Mouse (Mus musculus) ES-E14 (cell line): ENCODE measurements at regions not wholly inside any gene's neighbourhood (a gene's known extent, or its start where the extent isn't known, plus 50 kb on each side); places are given as distances from the start of the nearest gene placed in this dataset.

Experiments
- DNase-seq: peaks from one replicate; pipeline ENCODE4 v3.0.0-alpha.2; 2013; ENCODE audit warnings: low read depth, low spot score
- H3K27ac ChIP-seq: 2 replicates; pipeline ENCODE4 v1.5.1; 2012; ENCODE audit warnings: low read depth, mild to moderate bottlenecking, low read length, moderate library complexity, mixed read lengths; ENCODE audit not compliant: poor library complexity, insufficient read depth, severe bottlenecking
- H3K36me3 ChIP-seq: 2 replicates; pipeline ENCODE4 v1.6.1; 2012; ENCODE audit warnings: mild to moderate bottlenecking, low read length, moderate library complexity, mixed read lengths; ENCODE audit not compliant: control insufficient read depth, poor library complexity, insufficient read depth, severe bottlenecking
- H3K4me1 ChIP-seq, 2 experiments: fragments of 150-350 bp in 1 of 2; sonication (generic) in 1 of 2; 2 replicates each; pipeline ENCODE4 v1.6.1; 2012; ENCODE audit warnings: low read length in 2 of 2, mild to moderate bottlenecking in 1 of 2, mixed read lengths in 1 of 2; ENCODE audit not compliant: control insufficient read depth in 2 of 2, insufficient read depth in 2 of 2, poor library complexity in 1 of 2
- H3K4me3 ChIP-seq, 2 experiments: fragments of 150-350 bp in 1 of 2; sonication (generic) in 1 of 2; 2 replicates each; pipeline ENCODE4 v1.5.1; 2012; ENCODE audit warnings: low read length in 2 of 2, low read depth in 1 of 2, mild to moderate bottlenecking in 1 of 2, mixed read lengths in 1 of 2; ENCODE audit not compliant: insufficient read depth in 1 of 2, poor library complexity in 1 of 2, severe bottlenecking in 1 of 2
- H3K9ac ChIP-seq: 2 replicates; pipeline ENCODE4 v1.6.1; 2012; ENCODE audit warnings: low read depth, mild to moderate bottlenecking, low read length, mixed read lengths; ENCODE audit not compliant: poor library complexity, insufficient read depth, severe bottlenecking
- H3K9me3 ChIP-seq: fragments of 150-350 bp; sonication (generic); 2 replicates; pipeline ENCODE4 v1.6.1; 2012; ENCODE audit warnings: low read depth, mild to moderate bottlenecking, low read length; ENCODE audit not compliant: control insufficient read depth, insufficient read depth
- CHD2 ChIP-seq: IDR thresholded peaks from 2 replicates; pipeline ENCODE4 v1.6.1; 2014; ENCODE audit warnings: mild to moderate bottlenecking, low read depth, low read length, inconsistent platforms
- HCFC1 ChIP-seq: IDR thresholded peaks from 2 replicates; pipeline ENCODE4 v1.6.1; 2012; ENCODE audit warnings: low read length, inconsistent platforms, borderline replicate concordance; ENCODE audit not compliant: insufficient read depth
- MAFK ChIP-seq: IDR thresholded peaks from 2 replicates; pipeline ENCODE4 v1.6.1; 2014; ENCODE audit warnings: mild to moderate bottlenecking, low read depth, low read length, inconsistent platforms; ENCODE audit not compliant: insufficient read depth
- ZC3H11A ChIP-seq: IDR thresholded peaks from 2 replicates; pipeline ENCODE4 v1.6.1; 2012; ENCODE audit warnings: low read depth, mild to moderate bottlenecking, inconsistent platforms, low read length, borderline replicate concordance
- ZNF384 ChIP-seq: IDR thresholded peaks from 2 replicates; pipeline ENCODE4 v1.6.1; 2012; ENCODE audit warnings: low read depth, low read length, inconsistent platforms
- in situ Hi-C, 2 experiments: fragments of 600-800 bp; cut with MboI; formaldehyde crosslinking; loops; one replicate each; pipeline ENCODE4 v1.15.1; 2025; ENCODE audit warnings: low sequenced_read_pairs in 2 of 2, inconsistent platforms in 1 of 2; ENCODE audit not compliant: unreplicated experiment in 2 of 2

GRCm38 (mm10) chr2:161187516-161187915 lies 78.6 kb upstream of the Chd6 start:
- Histone ChIP-seq H3K4me3 (no peak overlapping the region), H3K9ac (no peak overlapping the region), H3K27ac (no peak overlapping the region), H3K9me3 (no peaks in the 10 kb centered on the region), H3K4me1 (peaks cover 0 to 9% of the 10 kb centered on the region in 2 experiments; a peak in 3 of 4 replicates), H3K36me3 (no peaks in the 10 kb centered on the region)
- in situ Hi-C loops, result no loop called here
- DNase-seq, result peak; percentile 72
- TF ChIP-seq ZNF384 (no peak), MAFK (no peak), ZC3H11A (no peak), CHD2 (peak; percentile 22; the same call in 1 of the 2 replicates), HCFC1 (no peak)

DNA sequence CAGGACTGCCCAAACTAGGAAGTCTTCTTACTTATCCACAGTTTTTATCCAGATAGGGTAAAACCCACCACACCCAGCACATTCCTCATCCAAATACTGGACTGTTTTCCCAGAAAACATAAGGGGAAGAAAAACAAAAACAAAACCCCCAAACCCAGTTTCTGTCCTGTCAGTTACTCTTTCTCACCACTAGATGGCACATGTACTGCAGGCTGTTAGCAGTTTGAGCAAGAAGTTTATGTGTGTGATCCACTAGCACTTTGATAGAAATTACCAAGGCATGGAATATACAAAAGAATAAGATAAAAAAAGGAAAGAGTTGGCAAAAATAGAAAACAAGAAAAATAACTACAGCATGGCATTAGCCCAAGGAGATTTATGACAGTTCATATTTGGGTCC lies 76.2 kb upstream of the Chd6 start:
- H3K9ac ChIP-seq, result no peak overlapping the region
- peak; percentile 64; the same call in 1 of the 2 replicates for TF ChIP-seq ZC3H11A
- no peak for TF ChIP-seq HCFC1
- no peak overlapping the region for H3K27ac ChIP-seq
- in situ Hi-C loops, result no loop called here
- H3K9me3 ChIP-seq, result no peaks in the 10 kb centered on the region
- H3K36me3 ChIP-seq, result no peaks in the 10 kb centered on the region
- no peak for DNase-seq
- H3K4me3 ChIP-seq, result no peak overlapping the region
- H3K4me1 ChIP-seq, result peaks cover 0 to 9% of the 10 kb centered on the region in 2 experiments; a peak in 3 of 4 replicates

DNA sequence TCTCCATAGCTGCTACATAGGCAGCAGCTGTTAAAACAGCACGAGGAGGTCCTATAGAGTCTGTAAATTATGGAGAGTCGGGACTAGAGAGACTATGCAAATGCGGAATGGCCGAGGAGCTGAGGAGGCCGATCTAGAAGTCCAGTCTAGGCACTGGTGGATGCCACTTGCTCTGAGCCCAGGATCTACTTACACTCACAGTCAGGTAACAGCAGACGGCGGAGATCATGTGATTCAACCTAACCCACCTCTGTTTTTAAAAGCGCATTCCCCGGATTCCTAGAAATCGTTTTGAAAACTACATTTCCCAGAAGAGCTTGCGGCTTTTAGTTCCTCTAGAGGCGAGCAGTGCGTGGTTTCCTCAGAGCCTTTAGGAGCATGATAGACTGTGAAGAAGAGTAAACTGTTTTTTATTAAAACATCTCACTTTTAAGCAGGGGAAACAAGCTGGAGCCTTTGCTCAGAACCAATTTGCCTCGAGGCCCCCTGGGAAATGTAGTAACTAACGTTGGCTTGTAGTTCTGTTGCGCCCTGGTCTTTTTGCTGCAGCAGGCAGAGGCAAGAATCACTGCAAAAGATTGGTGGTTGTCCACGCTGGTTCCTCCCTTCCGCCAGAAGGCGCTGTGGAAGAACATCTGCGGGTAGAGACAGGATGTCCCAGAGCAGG lies 68.6 kb upstream of the Chd6 start:
- Histone ChIP-seq H3K4me3 (peak overlapping the region; percentile 57 to 67), H3K9ac (peak overlapping the region; percentile 44; the same call in 1 of the 2 replicates), H3K27ac (peak overlapping the region; percentile 4; the same call in 1 of the 2 replicates), H3K4me1 (0 out of 4 replicates have a peak, but pooled peaks cover 0 to 5% of the 10 kb centered on the region in 2 experiments), H3K36me3 (no peaks in the 10 kb centered on the region), H3K9me3 (no peaks in the 10 kb centered on the region)
- in situ Hi-C loops, result no loop called here
- peak; percentile 77 for DNase-seq
- no peak for TF ChIP-seq ZNF384
- TF ChIP-seq HCFC1, result peak; percentile 97

DNA sequence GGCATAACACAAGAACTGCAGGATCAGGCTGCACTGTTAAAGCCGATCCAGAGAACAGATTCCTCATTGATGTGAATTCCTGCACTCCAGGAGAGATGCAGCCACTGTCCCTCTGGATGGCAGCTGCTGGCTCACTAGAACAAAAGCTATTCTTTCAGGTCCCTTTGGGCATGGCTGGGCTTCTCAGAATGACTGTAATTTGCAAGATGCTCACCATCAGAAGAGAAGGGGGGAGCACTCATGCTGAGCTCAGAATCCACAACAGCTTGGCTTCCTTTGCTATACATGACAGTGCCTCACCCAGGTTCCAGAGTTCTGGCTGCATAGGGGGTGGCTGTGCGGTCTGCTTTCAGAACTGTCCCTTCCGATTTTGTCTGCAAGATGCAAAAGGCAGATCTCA lies 57.8 kb upstream of the Chd6 start:
- Histone ChIP-seq H3K36me3 (no peaks in the 10 kb centered on the region), H3K9me3 (no peaks in the 10 kb centered on the region), H3K27ac (peak overlapping the region; percentile 37), H3K4me1 (peaks cover 0 to 18% of the 10 kb centered on the region in 2 experiments; a peak in 1 of 4 replicates), H3K4me3 (no peak overlapping the region), H3K9ac (no peak overlapping the region)
- in situ Hi-C loops, result no loop called here
- no peak for DNase-seq
- no peak for TF ChIP-seq ZC3H11A
- no peak for TF ChIP-seq CHD2
- TF ChIP-seq ZNF384, result no peak

- Histone ChIP-seq H3K4me3 (no peak overlapping the region), H3K9me3 (no peaks in the 10 kb centered on the region), H3K9ac (no peak overlapping the region), H3K4me1 (peaks cover 0 to 18% of the 10 kb centered on the region in 2 experiments; a peak in 1 of 4 replicates), H3K27ac (peak overlapping the region; percentile 66; the same call in 1 of the 2 replicates), H3K36me3 (no peaks in the 10 kb centered on the region)
- in situ Hi-C loops, result no loop called here
- TF ChIP-seq MAFK (no peak), ZNF384 (no peak), HCFC1 (no peak), CHD2 (no peak), ZC3H11A (no peak)
- no peak for DNase-seq
Observed at GRCm38 (mm10) chr2:161165495-161165894, 56.6 kb upstream of the Chd6 start.
